Mouse (Mus musculus): ENCODE results near the gene Pcnx2. TPM values are rescaled to one million over a fixed set of nuclear protein-coding genes. Genes with fewer than 3 reads are reported as not detected.

Pcnx2 gene
- total RNA-seq, 2 experiments from 2014 or later: 66.0 to 66.3 TPM

GRCm38 (mm10) chr8:125901167-125901566 lies 3.0 kb upstream of the Pcnx2 start:
- DNase-seq (ENCODE audit: extremely low spot score in 1 of 2, low spot score in 1 of 2): no peak

- DNase-seq (ENCODE audit: extremely low spot score in 1 of 2, low spot score in 1 of 2): peak in 1 of 2 experiments; percentile 78
Measured at GRCm38 (mm10) chr8:125898899-125899298, 782 bp upstream of the Pcnx2 start.

- DNase-seq (ENCODE audit: extremely low spot score in 1 of 2, low spot score in 1 of 2): no peak
Measured at GRCm38 (mm10) chr8:125897388-125897787, 729 bp downstream of the Pcnx2 start.

GRCm38 (mm10) chr8:125889920-125890319 lies 8.2 kb downstream of the Pcnx2 start:
- DNase-seq (ENCODE audit: extremely low spot score in 1 of 2, low spot score in 1 of 2): no peak

GRCm38 (mm10) chr8:125887549-125887948 lies 10.6 kb downstream of the Pcnx2 start:
- no peak for DNase-seq (ENCODE audit: extremely low spot score in 1 of 2, low spot score in 1 of 2)

GRCm38 (mm10) chr8:125880447-125880846 lies 17.7 kb downstream of the Pcnx2 start:
- DNase-seq (ENCODE audit: extremely low spot score in 1 of 2, low spot score in 1 of 2): no peak

GRCm38 (mm10) chr8:125873250-125873534 lies 24.9 kb downstream of the Pcnx2 start:
- DNase-seq (ENCODE audit: extremely low spot score in 1 of 2, low spot score in 1 of 2): no peak

GRCm38 (mm10) chr8:125872501-125873249 lies 25.4 kb downstream of the Pcnx2 start:
- DNase-seq (ENCODE audit: extremely low spot score in 1 of 2, low spot score in 1 of 2): no peak

GRCm38 (mm10) chr8:125870821-125871321 lies 27.2 kb downstream of the Pcnx2 start:
- DNase-seq (ENCODE audit: extremely low spot score in 1 of 2, low spot score in 1 of 2): peak; percentile 58 to 77

- DNase-seq (ENCODE audit: extremely low spot score in 1 of 2, low spot score in 1 of 2): no peak
Measured at GRCm38 (mm10) chr8:125870179-125870702, 27.9 kb downstream of the Pcnx2 start.

- no peak for DNase-seq (ENCODE audit: extremely low spot score in 1 of 2, low spot score in 1 of 2)
Measured at GRCm38 (mm10) chr8:125869739-125870138, 28.4 kb downstream of the Pcnx2 start.

- no peak for DNase-seq (ENCODE audit: extremely low spot score in 1 of 2, low spot score in 1 of 2)
Measured at GRCm38 (mm10) chr8:125868552-125868951, 29.6 kb downstream of the Pcnx2 start.

- DNase-seq (ENCODE audit: extremely low spot score in 1 of 2, low spot score in 1 of 2): no peak
Measured at GRCm38 (mm10) chr8:125866125-125866524, 32.0 kb downstream of the Pcnx2 start.

GRCm38 (mm10) chr8:125857251-125857650 lies 40.9 kb downstream of the Pcnx2 start:
- no peak for DNase-seq (ENCODE audit: extremely low spot score in 1 of 2, low spot score in 1 of 2)

- DNase-seq (ENCODE audit: extremely low spot score in 1 of 2, low spot score in 1 of 2): no peak
Measured at GRCm38 (mm10) chr8:125856160-125856559, 42.0 kb downstream of the Pcnx2 start.

GRCm38 (mm10) chr8:125854379-125854778 lies 43.7 kb downstream of the Pcnx2 start:
- DNase-seq (ENCODE audit: extremely low spot score in 1 of 2, low spot score in 1 of 2): no peak

GRCm38 (mm10) chr8:125853300-125853699 lies 44.8 kb downstream of the Pcnx2 start:
- DNase-seq (ENCODE audit: extremely low spot score in 1 of 2, low spot score in 1 of 2): no peak

- no peak for DNase-seq (ENCODE audit: extremely low spot score in 1 of 2, low spot score in 1 of 2)
Measured at GRCm38 (mm10) chr8:125849181-125849580, 48.9 kb downstream of the Pcnx2 start.

- no peak for DNase-seq (ENCODE audit: extremely low spot score in 1 of 2, low spot score in 1 of 2)
Measured at GRCm38 (mm10) chr8:125847842-125848241, 50.3 kb downstream of the Pcnx2 start.

GRCm38 (mm10) chr8:125845281-125845680 lies 52.8 kb downstream of the Pcnx2 start:
- no peak for DNase-seq (ENCODE audit: extremely low spot score in 1 of 2, low spot score in 1 of 2)

- no peak for DNase-seq (ENCODE audit: extremely low spot score in 1 of 2, low spot score in 1 of 2)
Measured at GRCm38 (mm10) chr8:125843122-125843836, 54.8 kb downstream of the Pcnx2 start.

GRCm38 (mm10) chr8:125842158-125842557 lies 56.0 kb downstream of the Pcnx2 start:
- no peak for DNase-seq (ENCODE audit: extremely low spot score in 1 of 2, low spot score in 1 of 2)
